Mouse (Mus musculus) MEL (cell line): Measurements from ENCODE around the gene Il4i1. TPM values are rescaled to one million over a fixed set of nuclear protein-coding genes. Genes with fewer than 3 reads are reported as not detected.

ENCODE experiments used
- DNase-seq: peaks from one replicate; pipeline ENCODE4 v3.0.0; 2011; ENCODE audit warnings: low read depth, low spot score
- H3K27ac ChIP-seq: 2 replicates; pipeline ENCODE4 v1.5.1; 2012; ENCODE audit warnings: low read depth, mild to moderate bottlenecking, control low read depth, low read length, moderate library complexity; ENCODE audit not compliant: control insufficient read depth
- H3K27me3 ChIP-seq, 2 experiments: fragments of 150-350 bp in 1 of 2; sonication (generic) in 1 of 2; 2 replicates each; pipeline ENCODE4 v1.6.1; 2012; ENCODE audit warnings: low read length in 2 of 2, mild to moderate bottlenecking in 2 of 2, improper control_type of control experiment in 1 of 2, moderate library complexity in 1 of 2; ENCODE audit not compliant: insufficient read depth in 2 of 2, control insufficient read depth in 1 of 2
- H3K36me3 ChIP-seq, 2 experiments: 2 replicates each; pipeline ENCODE4 v1.6.1; 2012 to 2014; ENCODE audit warnings: low read length in 2 of 2, improper control_type of control experiment in 1 of 2, inconsistent platforms in 1 of 2, mild to moderate bottlenecking in 1 of 2; ENCODE audit not compliant: insufficient read depth in 2 of 2, control insufficient read depth in 1 of 2
- H3K4me1 ChIP-seq, 2 experiments: fragments of 150-350 bp in 1 of 2; sonication (generic) in 1 of 2; 2 replicates each; pipeline ENCODE4 v1.6.1; 2012; ENCODE audit warnings: low read length in 2 of 2, improper control_type of control experiment in 1 of 2, mild to moderate bottlenecking in 1 of 2; ENCODE audit not compliant: insufficient read depth in 2 of 2, control insufficient read depth in 1 of 2
- H3K4me3 ChIP-seq, 2 experiments: fragments of 150-350 bp in 1 of 2; sonication (generic) in 1 of 2; 2 replicates each; pipeline ENCODE4 v1.5.1; 2012; ENCODE audit warnings: low read depth in 2 of 2, low read length in 2 of 2, mild to moderate bottlenecking in 2 of 2, moderate library complexity in 2 of 2, control low read depth in 1 of 2, improper control_type of control experiment in 1 of 2; ENCODE audit not compliant: control insufficient read depth in 1 of 2, insufficient read depth in 1 of 2
- H3K79me2 ChIP-seq: 2 replicates; pipeline ENCODE4 v1.6.1; 2012; ENCODE audit warnings: mild to moderate bottlenecking, low read length, moderate library complexity; ENCODE audit not compliant: control insufficient read depth, poor library complexity, insufficient read depth
- H3K9ac ChIP-seq: 2 replicates; pipeline ENCODE4 v1.6.1; 2012; ENCODE audit warnings: low read depth, mild to moderate bottlenecking, control low read depth, low read length, moderate library complexity; ENCODE audit not compliant: control insufficient read depth, poor library complexity, severe bottlenecking
- H3K9me3 ChIP-seq: fragments of 150-350 bp; sonication (generic); replicated peaks from 2 replicates; pipeline ENCODE4 v1.6.1; 2012; ENCODE audit warnings: mild to moderate bottlenecking, low read length, improper control_type of control experiment, moderate library complexity; ENCODE audit not compliant: insufficient read depth
- CHD1 ChIP-seq: IDR thresholded peaks from 2 replicates; pipeline ENCODE4 v1.6.1; 2012; ENCODE audit warnings: low read depth, mild to moderate bottlenecking, inconsistent platforms, low read length, improper control_type of control experiment
- CHD2 ChIP-seq: IDR thresholded peaks from 2 replicates; pipeline ENCODE4 v1.6.1; 2011; ENCODE audit warnings: low read length, improper control_type of control experiment
- CTCF ChIP-seq, 3 experiments: IDR thresholded peaks in 2 of 3; conservative IDR thresholded peaks in 1 of 3; 2 replicates each; pipeline ENCODE4 v1.5.1; 2011 to 2012; ENCODE audit warnings: low read length in 3 of 3, low read depth in 2 of 3, mild to moderate bottlenecking in 2 of 3, improper control_type of control experiment in 1 of 3, inconsistent platforms in 1 of 3, mixed read lengths in 1 of 3, moderate library complexity in 1 of 3; ENCODE audit not compliant: control insufficient read depth in 1 of 3, insufficient read depth in 1 of 3, poor library complexity in 1 of 3, severe bottlenecking in 1 of 3
- ELF1 ChIP-seq: IDR thresholded peaks from 2 replicates; pipeline ENCODE4 v1.6.1; 2014; ENCODE audit warnings: low read depth, mild to moderate bottlenecking, inconsistent platforms, low read length, improper control_type of control experiment, moderate library complexity
- HCFC1 ChIP-seq: IDR thresholded peaks from 2 replicates; pipeline ENCODE4 v1.6.1; 2012; ENCODE audit warnings: low read depth, mild to moderate bottlenecking, inconsistent platforms, low read length, improper control_type of control experiment, moderate library complexity
- KAT2A ChIP-seq: conservative IDR thresholded peaks from 2 replicates; pipeline ENCODE4 v1.6.1; 2012; ENCODE audit warnings: low read depth, low read length, improper control_type of control experiment, inconsistent platforms
- MAFK ChIP-seq: IDR thresholded peaks from 2 replicates; pipeline ENCODE4 v1.6.1; 2011; ENCODE audit warnings: low read depth, mild to moderate bottlenecking, low read length, improper control_type of control experiment, borderline replicate concordance
- MAX ChIP-seq: IDR thresholded peaks from 2 replicates; pipeline ENCODE4 v1.6.1; 2011; ENCODE audit warnings: low read length, improper control_type of control experiment
- MAZ ChIP-seq: IDR thresholded peaks from 2 replicates; pipeline ENCODE4 v1.6.1; 2012; ENCODE audit warnings: low read depth, mild to moderate bottlenecking, inconsistent platforms, low read length, improper control_type of control experiment
- MEF2A ChIP-seq: IDR thresholded peaks from 2 replicates; pipeline ENCODE4 v1.6.1; 2014; ENCODE audit warnings: low read depth, mild to moderate bottlenecking, inconsistent platforms, low read length, improper control_type of control experiment; ENCODE audit not compliant: poor library complexity, insufficient replicate concordance, severe bottlenecking; ENCODE audit errors: extremely low read depth
- MYB ChIP-seq: IDR thresholded peaks from 2 replicates; pipeline ENCODE4 v1.6.1; 2011; ENCODE audit warnings: mild to moderate bottlenecking, low read depth, low read length, improper control_type of control experiment
- MYC ChIP-seq: IDR thresholded peaks from 2 replicates; pipeline ENCODE4 v1.6.1; 2011; ENCODE audit warnings: low read depth, mild to moderate bottlenecking, low read length, improper control_type of control experiment, moderate library complexity
- NELFE ChIP-seq: IDR thresholded peaks from 2 replicates; pipeline ENCODE4 v1.6.1; 2011; ENCODE audit warnings: low read depth, low read length, improper control_type of control experiment
- POLR2A ChIP-seq, 2 experiments: IDR thresholded peaks; 2 replicates each; pipeline ENCODE4 v1.6.1; 2011 to 2012; ENCODE audit warnings: low read length in 2 of 2, mild to moderate bottlenecking in 2 of 2, control low read depth in 1 of 2, improper control_type of control experiment in 1 of 2, low read depth in 1 of 2, moderate library complexity in 1 of 2; ENCODE audit not compliant: control insufficient read depth in 1 of 2, insufficient read depth in 1 of 2, poor library complexity in 1 of 2
- POLR2AphosphoS2 ChIP-seq: IDR thresholded peaks from 2 replicates; pipeline ENCODE4 v1.6.1; 2011; ENCODE audit warnings: low read length, improper control_type of control experiment
- POLR2AphosphoS5 ChIP-seq: IDR thresholded peaks from 2 replicates; pipeline ENCODE4 v1.6.1; 2012; ENCODE audit warnings: low read depth, borderline replicate concordance, mild to moderate bottlenecking, inconsistent platforms, low read length, moderate library complexity, mixed read lengths
- RAD21 ChIP-seq: IDR thresholded peaks from 2 replicates; pipeline ENCODE4 v1.6.1; 2011; ENCODE audit warnings: mild to moderate bottlenecking, low read depth, low read length, improper control_type of control experiment
- SIN3A ChIP-seq: IDR thresholded peaks from 2 replicates; pipeline ENCODE4 v1.6.1; 2012; ENCODE audit warnings: low read length, improper control_type of control experiment, inconsistent platforms
- SMC3 ChIP-seq: IDR thresholded peaks from 2 replicates; pipeline ENCODE4 v1.6.1; 2011; ENCODE audit warnings: low read depth, low read length, improper control_type of control experiment
- TAL1 ChIP-seq: IDR thresholded peaks from 2 replicates; pipeline ENCODE4 v1.6.1; 2012; ENCODE audit warnings: mild to moderate bottlenecking, inconsistent platforms, low read length, moderate library complexity, mixed read lengths
- UBTF ChIP-seq: IDR thresholded peaks from 2 replicates; pipeline ENCODE4 v1.6.1; 2012; ENCODE audit warnings: low read depth, mild to moderate bottlenecking, inconsistent platforms, low read length, improper control_type of control experiment, moderate library complexity, borderline replicate concordance; ENCODE audit not compliant: insufficient read depth
- USF1 ChIP-seq: IDR thresholded peaks from 2 replicates; pipeline ENCODE4 v1.6.1; 2014; ENCODE audit warnings: low read depth, mild to moderate bottlenecking, inconsistent platforms, low read length, improper control_type of control experiment, moderate library complexity
- ZC3H11A ChIP-seq: IDR thresholded peaks from 2 replicates; pipeline ENCODE4 v1.6.1; 2012; ENCODE audit warnings: low read depth, mild to moderate bottlenecking, inconsistent platforms, low read length, improper control_type of control experiment
- ZKSCAN1 ChIP-seq: IDR thresholded peaks from 2 replicates; pipeline ENCODE4 v1.6.1; 2012; ENCODE audit warnings: low read depth, mild to moderate bottlenecking, inconsistent platforms, low read length, improper control_type of control experiment, moderate library complexity
- ZMIZ1 ChIP-seq: IDR thresholded peaks from 2 replicates; pipeline ENCODE4 v1.6.1; 2012; ENCODE audit warnings: low read depth, mild to moderate bottlenecking, inconsistent platforms, low read length, improper control_type of control experiment, moderate library complexity
- ZNF384 ChIP-seq: IDR thresholded peaks from 2 replicates; pipeline ENCODE4 v1.6.1; 2012; ENCODE audit warnings: low read depth, mild to moderate bottlenecking, inconsistent platforms, low read length, improper control_type of control experiment
- polyA plus RNA-seq, 2 experiments: library from polyadenylated mRNA; stranded (reverse) in 1 of 2; unstranded in 1 of 2; fragments of >175 nt in 1 of 2; fragments of >200 nt in 1 of 2; gene quantifications; 2 replicates each; pipeline versions ENCODE4 v1.2.1 to v1.2.4; 2012; ENCODE audit warnings: low replicate concordance in 2 of 2, low read depth in 1 of 2; ENCODE audit not compliant: insufficient read length in 2 of 2, insufficient read depth in 1 of 2, missing spikeins in 1 of 2
- total RNA-seq: library from RNA; depleted of rRNA; stranded (reverse); fragments of 300-350 nt; gene quantifications from 2 replicates; pipeline ENCODE4 v1.2.3, GENCODE M21; 2012

Il4i1 gene
- total and polyA plus RNA-seq, 3 experiments = 0.54 to 0.73 TPM; not detected in 1

- no peaks in the 10 kb centered on the region for H3K9me3 ChIP-seq
- DNase-seq = no peak
- no peaks in the 10 kb centered on the region for H3K27me3 ChIP-seq
- no peak overlapping the region for H3K27ac ChIP-seq
- no peak for TF ChIP-seq SMC3
- 0 out of 4 replicates have a peak, but pooled peaks of 1 of the 2 experiments have one; percentile 11 for TF ChIP-seq POLR2A (IDR thresholded peaks at IDR 0.05; ENCODE audit: control insufficient read depth in 1 of 2, insufficient read depth in 1 of 2, low read depth in 1 of 2, low read length in 2 of 2, poor library complexity in 1 of 2)
- H3K36me3 ChIP-seq = no peaks in the 10 kb centered on the region; a peak in 1 of 4 replicates
- H3K79me2 ChIP-seq = no peaks in the 10 kb centered on the region
- no peak overlapping the region for H3K4me3 ChIP-seq
- H3K9ac ChIP-seq = no peak overlapping the region
- H3K4me1 ChIP-seq = no peaks in the 10 kb centered on the region
These were observed 22.9 kb downstream of the Il4i1 start for GRCm38 (mm10) chr7:44839171-44839490.

DNA sequence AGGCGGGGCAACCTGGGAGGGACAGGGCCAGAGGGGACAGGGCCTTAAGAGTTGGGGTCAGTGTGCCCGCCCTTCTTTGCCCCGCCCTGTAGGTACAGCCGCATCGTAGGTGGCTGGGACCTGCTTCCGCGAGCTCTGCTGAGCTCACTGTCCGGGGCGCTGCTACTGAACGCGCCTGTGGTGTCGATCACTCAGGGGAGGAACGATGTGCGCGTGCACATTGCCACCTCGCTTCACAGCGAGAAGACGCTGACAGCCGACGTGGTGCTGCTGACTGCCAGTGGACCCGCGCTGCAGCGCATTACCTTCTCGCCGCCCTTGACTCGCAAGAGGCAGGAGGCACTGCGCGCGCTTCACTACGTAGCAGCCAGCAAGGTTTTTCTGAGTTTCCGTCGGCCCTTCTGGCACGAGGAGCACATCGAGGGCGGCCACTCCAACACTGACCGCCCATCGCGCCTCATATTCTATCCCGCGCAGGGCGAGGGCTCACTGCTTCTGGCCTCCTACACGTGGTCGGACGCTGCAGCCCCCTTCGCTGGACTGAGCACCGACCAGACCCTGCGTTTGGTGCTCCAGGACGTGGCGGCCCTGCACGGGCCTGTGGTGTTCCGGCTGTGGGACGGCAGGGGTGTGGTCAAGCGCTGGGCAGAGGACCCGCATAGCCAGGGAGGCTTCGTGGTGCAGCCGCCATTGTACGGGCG is 23.5 kb downstream of the Il4i1 start:
- no peaks in the 10 kb centered on the region for H3K4me1 ChIP-seq

DNA sequence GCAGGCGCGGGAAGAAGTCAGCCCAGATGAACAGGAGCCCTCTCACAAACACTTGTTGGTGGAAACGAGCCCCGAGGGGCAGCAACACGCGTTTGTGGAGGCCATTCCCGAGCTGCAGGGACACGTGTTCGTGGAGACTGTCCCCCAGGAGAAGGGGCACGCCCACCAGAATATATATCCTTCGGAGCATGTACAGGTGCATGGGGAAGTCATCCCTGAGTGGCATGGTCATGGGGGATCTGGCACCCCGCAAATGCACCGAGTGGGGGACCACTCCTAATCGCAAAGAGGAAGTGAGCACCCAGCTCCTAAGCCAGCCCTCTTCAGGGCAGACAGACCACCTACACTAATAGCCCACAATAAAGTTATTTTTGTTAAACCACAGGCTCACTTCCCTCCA is 24.2 kb downstream of the Il4i1 start:
- H3K9me3 ChIP-seq = no peaks in the 10 kb centered on the region
- no peak overlapping the region for H3K27ac ChIP-seq
- no peaks in the 10 kb centered on the region; a peak in 1 of 4 replicates for H3K36me3 ChIP-seq
- H3K4me3 ChIP-seq = no peak overlapping the region
- no peaks in the 10 kb centered on the region for H3K79me2 ChIP-seq
- TF ChIP-seq UBTF (no peak), ZMIZ1 (no peak), SIN3A (no peak), MYB (no peak), MAX (no peak), MYC (no peak), ZNF384 (no peak), POLR2AphosphoS5 (no peak), CHD1 (no peak)
- H3K27me3 ChIP-seq = no peaks in the 10 kb centered on the region
- no peaks in the 10 kb centered on the region for H3K4me1 ChIP-seq
- no peak for DNase-seq
- no peak overlapping the region for H3K9ac ChIP-seq

More for the DNA sequence above, 23.5 kb downstream of the Il4i1 start:
- H3K9ac ChIP-seq = no peak overlapping the region
- H3K36me3 ChIP-seq = no peaks in the 10 kb centered on the region; a peak in 1 of 4 replicates
- no peaks in the 10 kb centered on the region for H3K79me2 ChIP-seq
- DNase-seq = no peak
- no peaks in the 10 kb centered on the region for H3K27me3 ChIP-seq
- no peak overlapping the region for H3K27ac ChIP-seq
- no peak overlapping the region for H3K4me3 ChIP-seq
- H3K9me3 ChIP-seq = no peaks in the 10 kb centered on the region
- TF ChIP-seq MAZ (no peak), ZKSCAN1 (no peak), MYB (no peak), NELFE (no peak), TAL1 (no peak), ELF1 (no peak), CHD2 (no peak), MEF2A (no peak), POLR2A (IDR thresholded peaks at IDR 0.05; ENCODE audit: control insufficient read depth in 1 of 2, insufficient read depth in 1 of 2, low read depth in 1 of 2, low read length in 2 of 2, poor library complexity in 1 of 2) (no peak), KAT2A (no peak), HCFC1 (no peak), ZNF384 (no peak), MAFK (no peak), POLR2AphosphoS2 (no peak), ZC3H11A (no peak), USF1 (no peak), CHD1 (no peak), RAD21 (no peak), CTCF (IDR thresholded peaks at IDR 0.05 in 2 of 3, conservative IDR thresholded peaks at IDR 0.05 in 1 of 3; ENCODE audit: control insufficient read depth in 1 of 3, insufficient read depth in 1 of 3, low read depth in 2 of 3, low read length in 3 of 3, poor library complexity in 1 of 3, severe bottlenecking in 1 of 3) (no peak)
- TF ChIP-seq, all 39 proteins: peak for 0
